Mouse (Mus musculus): ENCODE results near the gene Hsd17b1. TPM values are rescaled to one million over a fixed set of nuclear protein-coding genes. Genes with fewer than 3 reads are reported as not detected.

Hsd17b1 gene
- total RNA-seq, 2 experiments from 2014 or later: 0.67 to 1.7 TPM

GRCm38 (mm10) chr11:101061049-101061448 is 17.2 kb upstream of the Hsd17b1 start:
- no peak for DNase-seq

- DNase-seq: peak; percentile 70 to 72
These were observed 15.9 kb upstream of the Hsd17b1 start for GRCm38 (mm10) chr11:101062165-101062884.

- DNase-seq: no peak
These were observed 15.1 kb upstream of the Hsd17b1 start for GRCm38 (mm10) chr11:101062971-101063675.

GRCm38 (mm10) chr11:101063676-101064327 is 14.4 kb upstream of the Hsd17b1 start:
- peak in 1 of 2 experiments; percentile 63 for DNase-seq

- DNase-seq: no peak
These were observed 13.7 kb upstream of the Hsd17b1 start for GRCm38 (mm10) chr11:101064462-101064861.

- DNase-seq: no peak
These were observed 13.2 kb upstream of the Hsd17b1 start for GRCm38 (mm10) chr11:101065002-101065401.

- peak; percentile 69 for DNase-seq
These were observed 11.4 kb upstream of the Hsd17b1 start for GRCm38 (mm10) chr11:101066549-101067412.

GRCm38 (mm10) chr11:101069391-101070188 is 8.6 kb upstream of the Hsd17b1 start, which contains the start of gene Naglu:
Gene Naglu (plus strand): TSS chr11:101070012.
- DNase-seq: peak; percentile 92 to 94

- no peak for DNase-seq
These were observed 8.1 kb upstream of the Hsd17b1 start for GRCm38 (mm10) chr11:101070189-101070527.

GRCm38 (mm10) chr11:101070987-101071386 is 7.2 kb upstream of the Hsd17b1 start:
- DNase-seq: no peak

GRCm38 (mm10) chr11:101071810-101072428 is 6.3 kb upstream of the Hsd17b1 start:
- no peak for DNase-seq

- no peak for DNase-seq
These were observed 1.5 kb downstream of the Hsd17b1 start for GRCm38 (mm10) chr11:101079746-101080145.

GRCm38 (mm10) chr11:101080421-101080820 is 2.2 kb downstream of the Hsd17b1 start:
- no peak for DNase-seq

GRCm38 (mm10) chr11:101081659-101082058 is 3.4 kb downstream of the Hsd17b1 start:
- no peak for DNase-seq

GRCm38 (mm10) chr11:101082208-101083082 is 4.2 kb downstream of the Hsd17b1 start, which contains the start of gene Coasy:
Gene Coasy (plus strand): TSS chr11:101082565.
- DNase-seq: peak; percentile 88

GRCm38 (mm10) chr11:101083083-101083697 is 5.0 kb downstream of the Hsd17b1 start:
- DNase-seq: no peak

- no peak for DNase-seq
These were observed 6.0 kb downstream of the Hsd17b1 start for GRCm38 (mm10) chr11:101084246-101084645.

GRCm38 (mm10) chr11:101084811-101085210 is 6.6 kb downstream of the Hsd17b1 start:
- no peak for DNase-seq

- no peak for DNase-seq
These were observed 7.6 kb downstream of the Hsd17b1 start for GRCm38 (mm10) chr11:101085617-101086322.
